Mouse (Mus musculus) heart, embryonic 12.5 days (tissue): ENCODE data around the gene Snap29. TPM values are rescaled to one million over a fixed set of nuclear protein-coding genes. Genes with fewer than 3 reads are reported as not detected.

Experiments used
- ATAC-seq: fragments of 200-750 bp; cut with Nextera tagmentation; 2 replicates; pipeline ENCODE4 v1.8.0; 2017; ENCODE audit warnings: moderate TSS enrichment, moderate library complexity; ENCODE audit not compliant: insufficient number of reproducible peaks, low FRiP score
- H3K27ac ChIP-seq: fragments of 300-500 bp; sonication (generic); 2 replicates; pipeline ENCODE4 v1.5.1; 2016; ENCODE audit warnings: mild to moderate bottlenecking, moderate library complexity; ENCODE audit not compliant: poor library complexity, severe bottlenecking
- H3K27me3 ChIP-seq: fragments of 300-500 bp; sonication (generic); replicated peaks from 2 replicates; pipeline ENCODE4 v1.6.1; 2016; ENCODE audit warnings: mild to moderate bottlenecking, moderate library complexity
- H3K36me3 ChIP-seq: fragments of 300-500 bp; sonication (generic); 2 replicates; pipeline ENCODE4 v1.6.1; 2016; ENCODE audit warnings: mild to moderate bottlenecking, moderate library complexity
- H3K4me1 ChIP-seq: fragments of 300-500 bp; sonication (generic); replicated peaks from 2 replicates; pipeline ENCODE4 v1.6.1; 2016; ENCODE audit warnings: mild to moderate bottlenecking
- H3K4me2 ChIP-seq: fragments of 300-500 bp; sonication (generic); 2 replicates; pipeline ENCODE4 v1.6.1; 2016; ENCODE audit warnings: mild to moderate bottlenecking, moderate library complexity
- H3K4me3 ChIP-seq: fragments of 300-500 bp; sonication (generic); 2 replicates; pipeline ENCODE4 v1.5.1; 2016; ENCODE audit warnings: mild to moderate bottlenecking
- H3K9ac ChIP-seq: fragments of 300-500 bp; sonication (generic); 2 replicates; pipeline ENCODE4 v1.6.1; 2016; ENCODE audit warnings: mild to moderate bottlenecking, moderate library complexity
- H3K9me3 ChIP-seq: fragments of 300-500 bp; sonication (generic); replicated peaks from 2 replicates; pipeline ENCODE4 v1.6.1; 2016; ENCODE audit warnings: mild to moderate bottlenecking, moderate library complexity
- WGBS: fragments of 180-500 bp; shearing (Covaris S2); methylation state at CpG from one replicate; pipeline ENCODE4 v1.1.7; 2016; 5-methylcytosine and 5-hydroxymethylcytosine counted together
- polyA plus RNA-seq: library from polyadenylated mRNA; unstranded; fragments of >200 nt; fragmentation: Nextera tagmentation; extraction: Ambion mirVana; gene quantifications from 2 replicates; pipeline ENCODE4 v1.2.1, GENCODE M21; 2016

Gene Snap29
- polyA plus RNA-seq, 1 experiment from 2014 or later: 13.2 TPM

GRCm38 (mm10) chr16:17474761-17475160 lies 69.0 kb downstream of the Snap29 start:
- WGBS: 78% methylated on average over 2 of the region's 2 CpGs
- no peak overlapping the region for H3K27ac ChIP-seq
- H3K4me1 ChIP-seq: peaks cover 11% of the 10 kb centered on the region
- peaks cover 32% of the 10 kb centered on the region for H3K36me3 ChIP-seq
- no peak overlapping the region for H3K4me2 ChIP-seq
- no peaks in the 10 kb centered on the region for H3K9me3 ChIP-seq
- H3K27me3 ChIP-seq: no peaks in the 10 kb centered on the region
- no peak for ATAC-seq
- no peak overlapping the region for H3K9ac ChIP-seq
- H3K4me3 ChIP-seq: no peak overlapping the region

GRCm38 (mm10) chr16:17475326-17475725 lies 69.5 kb downstream of the Snap29 start:
- no peak for ATAC-seq
- peaks cover 30% of the 10 kb centered on the region for H3K36me3 ChIP-seq
- H3K4me3 ChIP-seq: no peak overlapping the region

GRCm38 (mm10) chr16:17478331-17478943 lies 72.7 kb downstream of the Snap29 start:
- H3K36me3 ChIP-seq: peaks cover 26% of the 10 kb centered on the region
- no peak overlapping the region for H3K4me3 ChIP-seq
- H3K9me3 ChIP-seq: no peaks in the 10 kb centered on the region
- WGBS: 82% methylated on average over 4 of the region's 4 CpGs
- no peak overlapping the region for H3K9ac ChIP-seq
- H3K4me1 ChIP-seq: 0 out of 2 replicates have a peak, but pooled peaks cover 3% of the 10 kb centered on the region
- H3K27me3 ChIP-seq: no peaks in the 10 kb centered on the region
- H3K27ac ChIP-seq: no peak overlapping the region
- no peak for ATAC-seq
- H3K4me2 ChIP-seq: no peak overlapping the region

More at GRCm38 (mm10) chr16:17475326-17475725, 69.5 kb downstream of the Snap29 start:
- Histone ChIP-seq H3K27me3 (no peaks in the 10 kb centered on the region), H3K4me2 (no peak overlapping the region), H3K27ac (no peak overlapping the region), H3K9ac (no peak overlapping the region), H3K4me1 (peaks cover 11% of the 10 kb centered on the region), H3K9me3 (no peaks in the 10 kb centered on the region)
- 88% methylated on average over 4 of the region's 4 CpGs for WGBS

Other genes starting within 250 kb of the Snap29 start
- gene Ube2l3, start 203.3 kb upstream of the Snap29 start, polyA plus RNA-seq: 310 and 321 TPM in 2 replicates
- gene Rimbp3, start 197.4 kb upstream of the Snap29 start, polyA plus RNA-seq: 0.24 and 0.26 TPM in 2 replicates
- 6.5 and 7.0 TPM in 2 replicates for gene Hic2, start 172.4 kb upstream of the Snap29 start, polyA plus RNA-seq
- gene Tmem191c, start 129.9 kb upstream of the Snap29 start, polyA plus RNA-seq: 8.3 and 9.0 TPM in 2 replicates
- gene Serpind1, start 74.6 kb upstream of the Snap29 start, polyA plus RNA-seq: 0.65 and 2.3 TPM in 2 replicates
- 45.4 and 48.7 TPM in 2 replicates for gene Pi4ka, start 328 bp downstream of the Snap29 start, polyA plus RNA-seq
- gene Crkl, start 46.0 kb downstream of the Snap29 start, polyA plus RNA-seq: 44.7 and 57.7 TPM in 2 replicates
- gene Aifm3, start 83.6 kb downstream of the Snap29 start, polyA plus RNA-seq: 0.82 and 1.1 TPM in 2 replicates
- gene Lztr1, start 102.7 kb downstream of the Snap29 start, polyA plus RNA-seq: 49.2 and 56.6 TPM in 2 replicates
- 35.9 and 37.0 TPM in 2 replicates for gene Thap7, start 125.2 kb downstream of the Snap29 start, polyA plus RNA-seq
- 0.09 and 0.23 TPM in 2 replicates for gene Lrrc74b, start 155.3 kb downstream of the Snap29 start, polyA plus RNA-seq
- gene P2rx6, start 155.9 kb downstream of the Snap29 start, polyA plus RNA-seq: 0.86 and 1.2 TPM in 2 replicates
- 9.2 and 10.9 TPM in 2 replicates for gene Slc7a4, start 177.2 kb downstream of the Snap29 start, polyA plus RNA-seq
- 30.3 and 31.4 TPM in 2 replicates for gene Smpd4, start 213.4 kb downstream of the Snap29 start, polyA plus RNA-seq
- gene Ccdc74a, start 240.5 kb downstream of the Snap29 start, polyA plus RNA-seq: 4.4 and 5.5 TPM in 2 replicates